Mouse (Mus musculus) lung, adult 18-20 months (tissue): ENCODE measurements at regions not wholly inside any gene's neighbourhood (a gene's known extent, or its start where the extent isn't known, plus 50 kb on each side); places are given as distances from the start of the nearest gene placed in this dataset.
"Not testable (repeated sequence)": the region's sequence is repeated elsewhere in the genome, so short reads cannot be mapped to it uniquely, and the experiment has no call there.

Source experiments
- DNase-seq, 2 experiments: peaks; one replicate each; pipeline ENCODE4 v3.0.0; 2022; ENCODE audit warnings: mixed read lengths in 2 of 2

DNA sequence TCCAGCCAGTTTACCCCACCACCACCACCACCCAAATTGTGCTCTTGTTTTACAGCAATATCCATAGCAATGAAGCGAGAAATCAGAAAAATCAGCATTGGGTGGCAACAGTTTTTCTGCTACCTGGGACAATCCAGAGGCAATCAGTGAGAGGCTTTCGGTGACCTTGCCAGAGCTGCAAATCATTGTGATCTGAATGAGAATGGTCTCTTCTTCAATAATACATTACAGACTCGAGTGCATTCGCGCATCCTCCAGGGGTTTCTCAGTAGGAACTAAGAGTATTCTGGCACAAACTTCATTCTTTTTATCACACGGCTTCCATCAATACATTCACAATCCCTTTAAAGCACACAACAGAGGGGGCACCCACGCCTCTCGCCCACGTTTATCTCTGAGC is 91.2 kb downstream of the Srek1 start:
- DNase-seq: no peak

DNA sequence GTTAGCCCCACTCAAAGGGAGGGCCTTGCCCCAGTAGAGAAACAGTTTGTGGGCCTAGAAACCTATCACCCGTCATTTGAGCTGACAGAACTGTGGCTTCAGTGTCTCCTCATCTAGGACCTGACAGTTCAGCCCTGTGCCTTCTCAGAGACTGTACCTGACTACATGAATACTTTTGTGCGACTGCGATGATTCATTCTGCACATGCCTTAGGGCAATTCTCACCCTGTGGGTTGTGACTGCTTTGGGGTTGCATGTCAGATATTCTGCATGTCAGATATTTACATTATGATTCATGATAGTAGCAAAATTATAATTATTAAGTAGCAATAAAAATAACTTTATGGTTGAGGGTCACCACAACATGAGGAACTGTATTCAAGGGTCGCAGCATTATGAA is 93.7 kb downstream of the Srek1 start:
- DNase-seq: no peak

GRCm38 (mm10) chr13:103680052-103680451 is 94.4 kb downstream of the Srek1 start:
- no peak for DNase-seq

- no peak for DNase-seq
Measured at GRCm38 (mm10) chr13:103676831-103677230, 97.6 kb downstream of the Srek1 start.

DNA sequence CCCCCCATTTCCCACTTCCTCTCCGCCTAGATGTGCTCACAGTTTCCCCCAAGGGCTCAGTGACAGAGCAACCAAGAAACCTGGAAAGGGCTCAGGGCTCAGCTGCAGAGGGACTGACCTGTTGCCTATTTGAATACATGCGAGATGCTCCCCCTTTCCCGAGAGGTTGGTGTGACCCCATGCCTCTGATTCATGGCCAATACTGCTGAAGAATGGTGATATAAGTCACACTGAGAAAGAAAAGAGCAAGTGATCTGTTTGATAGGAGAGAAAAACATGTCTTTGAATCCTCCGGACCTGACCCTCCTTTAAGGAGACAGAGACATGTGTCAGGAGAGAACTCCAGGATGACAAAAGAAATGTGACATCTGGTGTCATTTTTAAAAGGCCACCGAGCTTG is 98.2 kb downstream of the Srek1 start:
- DNase-seq: no peak

DNA sequence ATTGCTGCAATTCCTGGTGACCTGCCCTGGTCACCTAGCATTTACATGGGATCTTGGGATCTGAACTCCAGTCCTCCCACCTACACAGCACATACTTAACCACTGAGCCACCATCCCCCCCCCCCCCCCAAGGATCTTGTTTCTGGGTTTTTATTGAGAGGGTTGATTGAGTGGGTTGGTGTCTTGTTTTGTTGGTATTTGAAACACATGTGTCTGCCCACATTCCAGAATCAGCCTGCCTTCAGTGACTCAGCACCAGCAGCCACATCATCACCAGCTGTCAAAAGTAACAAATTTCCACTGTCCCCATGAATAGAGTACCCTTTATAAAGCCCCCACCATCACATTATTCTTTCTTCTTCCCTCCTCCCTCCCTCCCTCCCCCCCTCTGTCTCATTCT is 103.8 kb downstream of the Srek1 start:
- DNase-seq: no peak

DNA sequence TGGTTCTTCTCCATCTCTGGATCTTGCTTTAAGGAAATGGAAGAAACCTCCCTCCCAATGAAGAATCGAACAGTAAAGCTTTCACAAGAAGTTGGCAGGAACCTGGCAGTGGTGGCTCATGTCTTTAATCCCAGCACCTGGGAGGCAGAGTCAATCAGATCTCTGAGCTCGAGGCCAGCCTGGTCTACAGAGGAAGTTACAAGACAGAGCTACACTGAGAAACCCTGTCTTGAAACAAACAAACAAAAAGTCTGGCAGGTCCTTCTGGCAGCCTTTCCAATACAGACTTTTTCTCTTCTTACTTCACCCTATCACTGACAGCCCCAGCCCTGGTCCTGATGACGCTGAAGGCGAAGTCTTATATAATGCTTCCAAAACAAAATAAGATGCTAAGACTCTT is 104.6 kb downstream of the Srek1 start:
- no peak for DNase-seq

- no peak for DNase-seq
Measured at GRCm38 (mm10) chr13:103667749-103668148, 106.7 kb downstream of the Srek1 start.

DNA sequence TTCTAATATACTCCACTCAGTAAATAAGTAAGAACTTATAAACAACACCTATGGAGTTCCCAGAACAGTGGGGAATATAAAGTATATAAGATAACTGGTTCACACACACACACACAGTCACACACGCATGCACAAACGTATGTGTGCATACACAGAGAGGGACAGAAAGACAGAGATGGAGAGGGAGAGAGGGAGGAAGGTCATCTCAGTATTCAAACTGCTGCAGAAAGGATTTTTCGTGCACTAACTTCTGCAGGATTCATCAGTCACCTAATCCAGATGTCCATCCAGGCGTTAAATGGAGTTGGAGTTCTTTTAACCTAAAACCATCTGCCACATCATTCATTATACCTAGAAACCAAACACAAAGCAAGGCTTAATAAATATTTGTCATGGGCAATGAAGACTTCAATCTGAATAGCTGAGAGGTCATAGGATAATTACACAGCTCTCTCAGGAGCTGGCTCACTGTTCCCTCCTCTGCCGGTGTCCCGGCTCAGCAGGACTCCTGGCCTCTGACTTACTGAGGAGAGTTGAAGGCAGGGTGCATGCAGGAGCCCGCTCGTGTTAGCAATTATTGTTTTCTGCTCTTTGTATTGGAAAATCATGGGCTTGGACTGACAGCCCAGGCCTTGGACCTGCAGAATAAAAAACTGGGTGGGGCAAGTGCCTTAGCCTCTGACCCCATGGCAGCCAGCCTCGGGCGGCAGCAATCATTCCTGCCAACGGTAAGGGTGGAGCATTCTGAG is 114.0 kb downstream of the Srek1 start:
- no peak for DNase-seq

DNA sequence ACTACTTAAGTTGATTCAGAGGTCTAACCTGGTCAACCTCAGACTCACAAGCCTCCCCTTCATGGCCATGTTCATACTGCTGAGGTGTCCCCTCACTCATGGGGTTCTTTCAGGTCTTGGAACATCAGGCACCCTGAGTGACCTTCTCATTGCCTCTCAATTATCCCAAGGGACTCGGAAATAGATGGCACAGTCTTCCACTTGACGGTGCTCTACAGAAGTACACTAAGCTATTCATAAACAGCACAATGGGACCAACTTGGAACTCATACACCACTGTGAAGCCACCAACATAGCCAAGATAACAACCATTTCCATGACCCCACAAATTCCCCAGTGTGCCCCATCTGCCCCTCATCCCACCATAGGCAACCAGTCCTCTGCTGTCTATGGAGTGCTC is 118.4 kb downstream of the Srek1 start:
- no peak for DNase-seq

- no peak for DNase-seq
Measured at GRCm38 (mm10) chr13:103653216-103653615, 121.2 kb downstream of the Srek1 start.

GRCm38 (mm10) chr13:103649383-103649782 is 125.0 kb downstream of the Srek1 start:
- no peak for DNase-seq

DNA sequence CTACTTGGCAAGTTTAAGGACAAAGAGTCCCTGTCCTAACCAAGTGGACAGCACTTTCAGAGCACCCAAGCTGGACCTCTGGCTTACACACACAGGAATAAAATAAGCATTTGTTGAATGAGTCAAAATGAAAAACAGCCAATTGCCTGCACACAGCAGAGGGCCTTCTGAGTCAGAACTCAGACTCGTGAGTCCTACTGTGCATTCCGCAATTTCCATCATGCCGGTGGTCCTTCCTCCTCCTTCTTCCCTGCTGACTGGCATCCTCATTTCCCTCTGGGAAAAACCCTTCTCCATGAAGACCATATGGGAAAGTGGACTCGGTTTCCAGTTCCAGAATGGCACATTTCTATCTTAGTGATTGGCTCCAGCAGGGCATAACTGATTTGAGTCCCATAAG is 126.4 kb downstream of the Srek1 start:
- DNase-seq: no peak

- DNase-seq: no peak
Measured at GRCm38 (mm10) chr13:103646035-103646434, 128.4 kb downstream of the Srek1 start.

DNA sequence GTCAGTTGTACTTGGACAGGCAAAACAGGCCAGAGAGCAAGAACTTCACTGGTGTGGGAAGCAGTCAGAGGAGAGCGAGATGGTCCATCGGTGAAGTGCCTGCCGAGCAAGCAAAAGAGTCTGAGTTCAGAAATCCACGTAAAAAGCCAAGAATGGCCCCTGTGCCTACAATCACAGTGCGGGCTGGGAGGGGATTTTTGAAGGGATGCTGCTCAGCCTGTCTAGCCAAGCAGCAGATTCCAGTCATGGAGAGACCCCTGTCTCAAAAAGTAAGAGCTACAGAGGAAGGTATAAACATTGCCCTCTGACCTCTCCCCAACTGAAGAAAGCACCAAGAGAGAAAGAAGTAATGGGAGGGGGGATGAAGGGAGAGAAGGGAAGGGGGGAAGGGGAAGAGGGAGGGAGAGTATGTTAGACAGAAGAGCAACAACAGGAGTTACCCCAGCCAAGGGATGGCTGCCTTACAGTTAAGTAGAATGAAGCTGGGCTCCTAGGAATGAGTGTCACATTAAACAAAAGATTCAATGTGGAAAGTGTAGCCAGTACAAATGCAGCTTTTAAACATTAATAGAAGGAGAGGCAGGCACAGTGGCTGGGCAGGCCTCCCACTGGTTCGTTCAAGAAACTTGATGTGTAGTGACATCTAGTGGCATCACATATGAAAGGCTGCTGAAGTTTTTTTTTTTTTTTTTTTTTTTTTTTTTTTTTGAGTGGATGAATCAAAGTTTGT is 130.2 kb downstream of the Srek1 start:
- peak; percentile 4 to 14 for DNase-seq

- no peak for DNase-seq
Measured at GRCm38 (mm10) chr13:103643486-103643885, 130.9 kb downstream of the Srek1 start.

GRCm38 (mm10) chr13:103642542-103643375 is 131.6 kb downstream of the Srek1 start:
- no peak for DNase-seq

GRCm38 (mm10) chr13:103638038-103638437 is 136.4 kb downstream of the Srek1 start:
- DNase-seq: no peak

GRCm38 (mm10) chr13:103637414-103637813 is 137.0 kb downstream of the Srek1 start:
- no peak for DNase-seq

DNA sequence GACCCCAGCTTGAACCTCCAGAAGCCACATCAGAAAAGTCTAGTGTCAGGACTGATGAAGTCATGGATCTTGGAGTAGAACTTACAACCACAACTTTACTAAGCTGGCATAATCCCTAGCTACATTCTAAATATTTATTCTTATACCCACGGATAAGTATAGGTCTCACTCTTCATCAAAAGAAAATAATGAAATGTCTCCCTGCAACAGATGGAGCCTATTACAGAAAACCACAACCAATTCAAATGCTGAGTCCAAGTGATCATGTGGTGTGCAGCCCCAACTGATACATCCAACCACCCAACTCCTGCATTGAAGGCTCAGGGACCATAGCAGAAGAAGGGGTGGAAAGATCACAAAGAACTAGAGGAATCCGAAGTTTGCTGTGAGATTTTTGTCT is 137.8 kb downstream of the Srek1 start:
- DNase-seq: no peak

DNA sequence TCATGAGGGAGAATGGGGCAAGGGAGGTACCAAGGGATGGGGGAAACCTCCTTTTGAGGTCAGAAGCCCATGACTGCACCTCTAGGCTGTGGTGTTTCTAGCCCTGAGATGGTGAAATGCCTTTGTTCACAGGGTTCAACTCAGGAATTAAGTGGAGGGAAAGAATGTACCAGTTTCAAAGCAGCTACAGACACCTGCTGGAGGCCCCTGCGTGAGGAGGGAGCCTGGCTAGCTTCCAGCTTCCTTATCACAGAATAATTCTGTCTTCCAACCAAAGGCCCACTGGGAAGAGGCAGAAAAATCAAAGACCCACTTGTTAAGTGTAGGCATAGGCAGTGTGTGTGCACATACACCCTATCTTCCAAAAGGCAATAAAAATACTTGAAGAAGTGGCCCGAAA is 150.6 kb downstream of the Srek1 start:
- DNase-seq: no peak

DNA sequence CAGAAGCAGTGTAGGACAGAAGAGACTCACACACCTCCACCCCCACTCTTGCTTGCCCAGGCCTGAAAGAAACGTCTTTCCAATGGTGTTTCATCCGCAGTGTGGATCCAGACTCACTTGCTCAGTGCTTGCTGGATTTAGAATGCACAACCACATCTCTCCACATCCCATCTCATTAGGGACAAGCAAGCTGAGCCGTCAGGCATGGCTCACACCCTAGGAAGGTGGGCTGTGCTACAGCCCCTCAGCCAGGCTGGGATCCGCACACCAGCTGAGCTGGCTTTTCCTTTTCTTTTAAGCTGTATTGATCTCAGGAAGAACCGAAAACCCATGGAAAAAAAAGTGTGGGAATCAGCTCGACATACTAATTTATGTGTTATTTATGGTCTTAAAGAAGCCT is 151.1 kb downstream of the Srek1 start:
- DNase-seq: no peak

DNA sequence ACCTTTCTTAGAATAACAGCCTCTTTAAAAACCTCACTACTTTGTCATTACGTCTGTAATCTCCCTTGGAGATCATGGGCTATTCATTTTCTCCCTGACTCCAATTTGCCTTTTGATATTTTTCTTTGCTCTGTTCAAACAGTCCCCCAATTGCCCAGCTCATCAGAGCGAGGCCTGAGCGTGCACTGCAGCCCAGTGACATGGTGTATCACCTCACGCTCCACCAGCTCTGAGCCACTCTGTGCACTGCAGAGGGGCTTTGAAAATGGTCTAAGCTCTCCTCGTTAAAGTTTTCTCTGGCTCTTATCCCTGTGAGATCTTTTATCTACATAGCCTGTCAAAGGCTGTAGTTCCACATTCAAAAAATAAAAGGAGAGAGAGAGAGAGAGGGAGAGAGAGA is 152.1 kb downstream of the Srek1 start:
- no peak for DNase-seq

- DNase-seq: not testable (repeated sequence)
Measured at GRCm38 (mm10) chr13:103620958-103621357, 153.4 kb downstream of the Srek1 start.
